Mouse (Mus musculus) myocyte (in vitro differentiated cells): ENCODE measurements at regions not wholly inside any gene's neighbourhood (a gene's known extent, or its start where the extent isn't known, plus 50 kb on each side); places are given as distances from the start of the nearest gene placed in this dataset.

ENCODE experiments used
- CEBPB ChIP-seq: IDR thresholded peaks from 2 replicates; pipeline ENCODE4 v1.6.1; 2011; ENCODE audit warnings: mild to moderate bottlenecking, moderate library complexity; ENCODE audit not compliant: poor library complexity, insufficient read depth, severe bottlenecking
- MAX ChIP-seq: IDR thresholded peaks from one replicate; pipeline ENCODE4 v1.6.1; 2011; ENCODE audit warnings: low read depth, mild to moderate bottlenecking, control low read depth
- MYOG ChIP-seq, 3 experiments: IDR thresholded peaks; one replicate each; pipeline ENCODE4 v1.6.1; 2011; ENCODE audit warnings: control low read depth in 2 of 3, low read depth in 2 of 3, mild to moderate bottlenecking in 2 of 3; ENCODE audit not compliant: insufficient read length in 2 of 3, control insufficient read depth in 1 of 3, insufficient read depth in 1 of 3
- POLR2A ChIP-seq: IDR thresholded peaks from one replicate; pipeline ENCODE4 v1.6.1; 2011; ENCODE audit warnings: low read depth, mild to moderate bottlenecking, control low read depth, moderate library complexity; ENCODE audit not compliant: insufficient read length
- POLR2AphosphoS2 ChIP-seq: IDR thresholded peaks from one replicate; pipeline ENCODE4 v1.6.1; 2011; ENCODE audit warnings: low read depth, control low read depth; ENCODE audit not compliant: insufficient read length
- SRF ChIP-seq: IDR thresholded peaks from one replicate; pipeline ENCODE4 v1.6.1; 2011; ENCODE audit warnings: low read depth; ENCODE audit not compliant: control insufficient read depth, insufficient read length
- TCF12 ChIP-seq: IDR thresholded peaks from one replicate; pipeline ENCODE4 v1.6.1; 2011; ENCODE audit warnings: mild to moderate bottlenecking, control low read depth; ENCODE audit not compliant: poor library complexity, insufficient read depth, severe bottlenecking
- TCF3 ChIP-seq: IDR thresholded peaks from one replicate; pipeline ENCODE4 v1.6.1; 2011; ENCODE audit warnings: low read depth, control low read depth; ENCODE audit not compliant: insufficient read length
- USF1 ChIP-seq: IDR thresholded peaks from one replicate; pipeline ENCODE4 v1.6.1; 2011; ENCODE audit warnings: low read depth, mild to moderate bottlenecking, control low read depth, moderate library complexity

GRCm38 (mm10) chr16:66005954-66006580 is 191.0 kb downstream of the Vgll3 start:
- TF ChIP-seq TCF3 (no peak), POLR2A (no peak), CEBPB (no peak), USF1 (no peak), TCF12 (no peak), POLR2AphosphoS2 (no peak), MAX (no peak), SRF (no peak), MYOG (IDR thresholded peaks at IDR 0.05; ENCODE audit: control insufficient read depth in 1 of 3, insufficient read depth in 1 of 3, insufficient read length in 2 of 3, low read depth in 2 of 3) (no peak)
